Mouse (Mus musculus) small intestine, adult 2 months (tissue): Measurements from ENCODE around the gene Cfap52. TPM values are rescaled to one million over a fixed set of nuclear protein-coding genes. Genes with fewer than 3 reads are reported as not detected.

Experiments used
- H3K27ac ChIP-seq: fragments of 200-500 bp; 2 replicates; pipeline ENCODE4 v1.5.1; 2012; ENCODE audit warnings: low read depth, low read length, control low read depth, inconsistent platforms; ENCODE audit not compliant: insufficient read depth
- H3K27me3 ChIP-seq: fragments of 200-500 bp; 2 replicates; pipeline ENCODE4 v1.6.1; 2012; ENCODE audit warnings: mild to moderate bottlenecking, moderate library complexity, low read length, inconsistent platforms; ENCODE audit not compliant: control insufficient read depth, insufficient read depth
- H3K36me3 ChIP-seq: fragments of 200-500 bp; 2 replicates; pipeline ENCODE4 v1.6.1; 2012; ENCODE audit warnings: mild to moderate bottlenecking, low read length, control low read depth, inconsistent platforms; ENCODE audit not compliant: control insufficient read depth, insufficient read depth
- H3K4me1 ChIP-seq: fragments of 200-500 bp; 2 replicates; pipeline ENCODE4 v1.6.1; 2012; ENCODE audit warnings: low read length, inconsistent platforms, mixed read lengths; ENCODE audit not compliant: control insufficient read depth, insufficient read depth, insufficient read length
- H3K4me3 ChIP-seq: fragments of 200-500 bp; 2 replicates; pipeline ENCODE4 v1.5.1; 2012; ENCODE audit warnings: low read depth, mild to moderate bottlenecking, control low read depth, inconsistent platforms, low read length, moderate library complexity
- CTCF ChIP-seq: fragments of 200-500 bp; IDR thresholded peaks from 2 replicates; pipeline ENCODE4 v1.5.1; 2012; ENCODE audit warnings: low read depth, mild to moderate bottlenecking, control low read depth, inconsistent platforms, low read length, moderate library complexity, mixed read lengths; ENCODE audit not compliant: insufficient replicate concordance, insufficient read length; ENCODE audit errors: extremely low read depth
- POLR2A ChIP-seq: fragments of 200-500 bp; IDR thresholded peaks from 2 replicates; pipeline ENCODE4 v1.6.1; 2012; ENCODE audit warnings: low read depth, mild to moderate bottlenecking, control low read depth, inconsistent platforms, low read length, moderate library complexity
- WGBS: fragments of 180-500 bp; shearing (Covaris S2); methylation state at CpG from one replicate; pipeline ENCODE4 v1.1.7; 2018; 5-methylcytosine and 5-hydroxymethylcytosine counted together
- polyA plus RNA-seq: library from polyadenylated mRNA; depleted of rRNA; stranded (reverse); fragments of >200 nt; gene quantifications from 2 replicates; pipeline ENCODE4 v1.2.3, GENCODE M21; 2012

Cfap52 gene
- polyA plus RNA-seq, 1 experiment, result 0.29 TPM

DNA sequence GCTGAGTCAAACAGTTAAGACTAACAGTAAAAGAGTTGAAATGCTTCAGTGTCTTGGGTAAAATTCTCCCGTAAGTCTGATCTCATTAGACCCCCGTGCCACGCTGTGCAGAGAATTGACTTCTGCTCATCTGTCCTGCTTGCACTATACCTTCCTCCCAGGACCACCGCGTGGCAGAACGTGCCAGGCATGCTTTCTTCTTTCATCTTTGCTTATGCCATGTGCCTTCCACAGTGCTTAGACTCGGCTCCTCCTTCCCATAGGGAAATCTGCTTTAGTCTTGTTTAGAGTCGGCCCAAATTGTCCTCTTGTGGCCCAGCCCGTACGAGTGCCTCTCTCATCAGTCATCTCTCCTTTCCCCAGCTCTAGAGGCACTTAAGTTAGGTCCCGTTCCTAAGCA, 2.4 kb upstream of the Cfap52 start:
- TF ChIP-seq POLR2A, result no peak
- TF ChIP-seq CTCF, result no peak
- Histone ChIP-seq H3K4me1 (0 out of 2 replicates have a peak, but pooled peaks cover 3% of the 10 kb centered on the region), H3K36me3 (peaks cover 8% of the 10 kb centered on the region), H3K27me3 (no peaks in the 10 kb centered on the region), H3K27ac (no peak overlapping the region), H3K4me3 (no peak overlapping the region)
- WGBS, result 73% methylated on average over 11 of the region's 11 CpGs

DNA sequence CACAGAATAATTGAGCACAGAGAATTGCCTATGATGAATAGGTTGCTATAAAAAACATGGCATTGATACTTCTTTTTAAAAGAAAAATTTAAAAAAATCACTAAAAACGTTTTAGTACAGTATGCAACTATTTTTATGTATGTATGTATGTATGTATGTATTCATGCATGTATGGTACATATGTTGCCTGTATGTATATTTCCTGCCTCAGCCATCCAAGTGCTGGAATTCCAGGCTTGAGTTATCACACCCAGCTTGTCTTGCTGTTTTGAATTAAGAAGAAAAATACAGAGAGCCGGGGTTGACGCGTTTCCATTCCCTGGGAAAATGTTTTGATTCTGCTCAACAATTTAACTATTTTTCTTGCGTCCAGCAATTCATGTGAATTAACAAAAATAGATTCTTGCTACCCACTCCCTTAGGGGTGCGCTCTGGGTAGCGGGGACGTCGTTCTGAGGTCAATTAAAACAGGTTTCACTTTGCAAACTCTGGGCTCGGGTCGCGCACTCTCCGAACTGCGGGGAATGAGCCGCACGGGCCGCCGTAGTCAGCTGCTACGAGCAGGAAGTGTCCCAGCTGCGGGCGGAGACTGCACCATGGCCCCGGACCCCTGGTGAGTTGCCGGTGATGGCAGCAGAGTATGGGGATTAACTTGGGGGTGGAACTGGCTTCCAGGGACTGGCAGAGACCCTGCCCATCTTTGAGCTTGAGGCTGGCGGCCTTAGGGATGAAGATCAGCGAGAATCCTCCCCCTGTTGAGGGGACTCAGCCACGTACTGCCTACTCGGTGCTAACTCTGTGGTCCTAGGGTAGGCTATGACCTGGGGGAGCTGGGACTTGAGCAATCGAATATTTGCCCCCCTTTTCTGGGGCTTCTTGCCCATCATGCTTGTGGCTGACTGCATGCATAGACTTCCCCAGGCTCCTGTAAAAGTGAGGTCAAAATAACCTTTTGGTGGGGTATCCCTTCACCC, 741 bp upstream of the Cfap52 start, which contains the start of gene Stx8:
TSS of gene Stx8 (plus strand) at position 289 of the 974 bp plus-strand sequence.
- WGBS, result under 1% methylated on average over 28 of the region's 28 CpGs
- 0 out of 2 replicates have a peak, but pooled peaks cover 3% of the 10 kb centered on the region for H3K4me1 ChIP-seq
- peak; percentile 63; the same call in 1 of the 2 replicates for TF ChIP-seq POLR2A
- TF ChIP-seq CTCF, result no peak
- no peaks in the 10 kb centered on the region for H3K27me3 ChIP-seq
- peak within 1 kb of the TSS; percentile 90 for H3K4me3 ChIP-seq
- H3K27ac ChIP-seq, result no peak within 1 kb of the TSS
- H3K36me3 ChIP-seq, result peaks cover 3% of the 10 kb centered on the region; the same call in 1 of the 2 replicates

DNA sequence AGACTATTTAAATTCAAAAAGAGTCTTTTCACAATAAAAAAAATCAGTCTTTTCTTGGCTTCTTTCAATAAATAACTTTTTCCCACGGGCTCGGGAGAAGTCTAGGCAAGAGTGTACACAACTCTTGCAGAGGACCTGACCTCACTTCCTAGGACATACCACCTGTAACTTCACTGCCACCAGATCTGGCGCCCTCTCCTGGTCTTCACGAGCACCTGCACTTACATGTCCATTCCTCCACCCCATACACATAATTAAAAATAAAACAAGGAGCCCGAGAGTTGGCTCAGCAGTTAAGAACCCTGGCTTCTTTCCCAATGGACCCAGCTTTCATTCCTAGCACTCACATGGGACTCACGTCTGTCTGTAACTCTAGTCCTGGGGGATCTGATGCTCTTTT, 1.3 kb downstream of the Cfap52 start:
- 69% methylated on average over 6 of the region's 6 CpGs for WGBS
- Histone ChIP-seq H3K36me3 (no peaks in the 10 kb centered on the region), H3K27ac (no peak overlapping the region), H3K4me1 (0 out of 2 replicates have a peak, but pooled peaks cover 3% of the 10 kb centered on the region), H3K4me3 (no peak overlapping the region), H3K27me3 (no peaks in the 10 kb centered on the region)
- TF ChIP-seq CTCF, result peak; percentile 40; the same call in 1 of the 2 replicates
- no peak for TF ChIP-seq POLR2A

DNA sequence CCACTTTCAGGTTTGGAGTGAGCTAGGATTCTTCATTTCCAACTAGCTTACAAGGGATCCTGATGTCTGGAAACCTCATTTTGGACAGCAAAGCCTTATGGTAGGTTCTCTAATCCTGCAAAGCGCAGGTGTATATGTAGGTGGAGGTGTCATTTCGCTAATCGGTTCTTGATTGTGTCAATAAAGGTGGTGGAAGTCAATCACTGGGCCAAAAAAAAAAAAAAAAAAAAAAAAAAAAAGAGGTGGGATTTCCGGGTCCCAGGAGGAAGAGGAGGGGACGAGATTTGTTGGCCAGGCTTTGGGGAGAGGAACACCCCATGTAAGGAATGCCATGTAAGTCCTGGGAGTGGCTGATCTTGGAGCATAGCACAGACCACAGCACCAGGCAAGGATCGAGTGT, 11.0 kb downstream of the Cfap52 start:
- TF ChIP-seq CTCF (no peak), POLR2A (no peak)
- no peak overlapping the region for H3K4me3 ChIP-seq
- no peaks in the 10 kb centered on the region for H3K36me3 ChIP-seq
- no peaks in the 10 kb centered on the region for H3K4me1 ChIP-seq
- WGBS, result 78% methylated on average over 6 of the region's 6 CpGs
- H3K27ac ChIP-seq, result no peak overlapping the region
- H3K27me3 ChIP-seq, result no peaks in the 10 kb centered on the region

DNA sequence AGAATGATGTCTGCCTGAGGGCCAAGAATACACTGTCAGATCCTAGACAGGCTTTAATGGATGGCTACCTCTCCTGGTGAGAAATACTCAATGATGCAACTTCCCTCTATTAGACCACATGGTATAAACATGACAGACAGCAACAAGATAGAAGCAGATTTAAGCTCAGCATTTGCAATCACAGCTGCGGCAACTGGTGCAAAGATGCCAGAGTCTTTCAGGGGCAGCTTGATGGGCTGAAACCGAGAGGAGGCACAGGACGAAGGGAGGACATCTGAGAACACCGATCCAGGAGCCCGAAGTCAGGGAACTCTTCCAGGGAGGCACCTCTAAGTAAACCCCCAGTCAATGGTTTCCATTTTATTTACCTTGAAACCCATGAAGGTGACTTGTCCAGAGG, 11.8 kb downstream of the Cfap52 start:
- 87% methylated on average over 5 of the region's 5 CpGs for WGBS
- H3K4me3 ChIP-seq, result no peak overlapping the region
- no peaks in the 10 kb centered on the region for H3K4me1 ChIP-seq
- no peak for TF ChIP-seq POLR2A
- TF ChIP-seq CTCF, result no peak
- no peak overlapping the region for H3K27ac ChIP-seq
- no peaks in the 10 kb centered on the region for H3K27me3 ChIP-seq
- no peaks in the 10 kb centered on the region for H3K36me3 ChIP-seq

DNA sequence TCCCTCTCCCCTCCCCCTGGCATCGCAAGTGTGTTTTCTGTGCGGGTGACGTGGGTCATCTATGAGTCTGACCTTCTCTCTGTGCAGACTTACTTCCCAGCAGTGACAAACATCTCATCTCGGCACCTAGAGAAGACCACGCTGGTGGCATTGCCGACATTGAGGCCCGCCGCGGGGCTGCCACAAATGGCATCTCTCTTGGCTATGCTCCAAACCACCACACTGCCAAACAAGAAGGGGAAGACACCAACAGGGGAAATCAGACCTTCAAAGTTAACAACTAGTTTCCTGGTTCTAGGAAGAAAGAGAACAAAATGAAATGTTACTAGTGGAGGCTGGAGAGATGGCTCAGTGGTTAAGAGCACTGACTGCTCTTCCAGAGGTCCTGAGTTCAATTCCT, 16.0 kb downstream of the Cfap52 start:
- H3K4me1 ChIP-seq, result no peaks in the 10 kb centered on the region
- WGBS, result 79% methylated on average over 9 of the region's 9 CpGs
- TF ChIP-seq CTCF (no peak), POLR2A (no peak)
- no peak overlapping the region for H3K27ac ChIP-seq
- no peaks in the 10 kb centered on the region for H3K27me3 ChIP-seq
- no peaks in the 10 kb centered on the region for H3K36me3 ChIP-seq
- H3K4me3 ChIP-seq, result no peak overlapping the region

DNA sequence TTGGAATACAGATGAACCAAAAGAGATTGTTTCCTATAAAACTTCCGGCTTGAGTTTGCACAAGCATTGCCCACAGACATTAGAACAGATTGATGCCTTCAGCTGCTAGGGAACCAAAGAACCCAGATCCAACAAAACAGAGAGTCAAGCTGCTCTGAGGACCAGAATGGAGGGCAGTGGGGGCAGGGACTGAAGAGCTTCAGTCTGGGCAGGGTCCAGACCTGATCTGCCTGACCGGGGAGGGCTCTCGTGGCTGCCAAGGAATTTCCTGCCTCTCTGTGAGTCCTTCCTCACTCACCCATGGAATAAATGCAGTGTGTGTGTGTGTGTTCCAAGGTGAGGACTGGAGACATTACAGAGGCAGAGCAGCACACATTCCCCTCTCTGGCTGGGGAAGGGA, 17.2 kb downstream of the Cfap52 start:
- WGBS, result 60% methylated on average over 3 of the region's 3 CpGs
- Histone ChIP-seq H3K4me1 (no peaks in the 10 kb centered on the region), H3K36me3 (no peaks in the 10 kb centered on the region), H3K27me3 (no peaks in the 10 kb centered on the region), H3K27ac (no peak overlapping the region), H3K4me3 (no peak overlapping the region)
- TF ChIP-seq POLR2A, result no peak
- TF ChIP-seq CTCF, result no peak
